Mouse (Mus musculus) thymus, postnatal 0 days (tissue): ENCODE measurements around the gene Cxcr4. TPM values are rescaled to one million over a fixed set of nuclear protein-coding genes. Genes with fewer than 3 reads are reported as not detected.

Experiments used
- polyA plus RNA-seq: library from polyadenylated mRNA; unstranded; fragments of >200 nt; fragmentation: Nextera tagmentation; extraction: Ambion mirVana; gene quantifications from 2 replicates; pipeline ENCODE4 v1.2.1, GENCODE M21; 2015

Gene Cxcr4
- polyA plus RNA-seq, 1 experiment from 2014 or later: 47.1 TPM

Other genes with a start within 250 kb of the Cxcr4 start
- 278 and 299 TPM in 2 replicates for gene Mcm6, start 232.6 kb downstream of the Cxcr4 start, polyA plus RNA-seq
- gene Dars, start 174.9 kb downstream of the Cxcr4 start, polyA plus RNA-seq: 220 and 243 TPM in 2 replicates